Mouse (Mus musculus) Muller cell, postnatal 12 days (primary cell): ENCODE results near the gene Olfr1413.

Experiments
- DNase-seq: peaks from one replicate; pipeline ENCODE4 v3.0.0-alpha.2; 2015; ENCODE audit errors: inconsistent ontology term

Olfr1413 gene

GRCm38 (mm10) chr1:92571022-92571421 is at the start of gene Olfr1413:
TSS of gene Olfr1413 (plus strand) at chr1:92571322.
- DNase-seq: no peak

- DNase-seq: peak; percentile 74
Observed at GRCm38 (mm10) chr1:92521376-92521775, 49.7 kb upstream of the Olfr1413 start.

DNA sequence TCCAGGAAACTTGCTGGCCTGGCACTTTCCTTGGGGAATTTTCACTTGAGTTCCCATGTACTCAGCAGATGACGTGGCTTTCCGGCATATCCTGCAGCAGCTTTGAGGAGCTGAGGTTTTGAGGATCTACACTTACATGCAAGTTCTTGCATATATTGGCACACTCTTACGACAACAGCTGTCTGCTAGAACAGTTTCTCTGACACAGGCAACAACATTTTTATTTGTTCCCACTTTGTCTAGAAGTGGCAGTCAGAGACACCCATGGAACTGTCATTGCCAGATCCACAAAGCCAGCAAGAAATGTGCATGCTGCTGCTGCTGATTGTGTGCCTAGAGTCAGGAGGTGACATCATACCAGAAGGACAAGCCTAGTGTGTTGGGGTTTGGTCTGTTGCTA is 47.4 kb upstream of the Olfr1413 start:
- no peak for DNase-seq

DNA sequence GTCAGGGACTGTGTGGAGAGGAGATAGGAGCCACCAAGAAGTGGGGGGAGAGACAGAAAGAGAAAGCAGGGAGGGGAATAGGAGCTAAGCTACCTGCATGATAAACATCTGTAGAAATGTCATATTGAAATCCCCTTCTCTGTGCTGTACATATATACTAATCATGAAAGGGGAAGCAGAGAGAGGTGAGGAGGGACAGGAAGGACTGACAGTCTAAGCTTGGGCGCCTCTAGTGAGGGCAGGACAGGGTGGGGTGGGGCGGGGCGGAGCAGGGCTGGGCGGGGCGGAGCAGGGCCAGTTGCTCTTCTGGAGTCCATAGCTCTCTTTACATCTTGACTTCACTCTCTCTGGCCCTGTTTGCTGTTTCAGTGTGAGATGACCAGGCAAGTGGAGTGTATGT is 34.1 kb upstream of the Olfr1413 start:
- DNase-seq: no peak

GRCm38 (mm10) chr1:92539071-92539470 is 32.1 kb upstream of the Olfr1413 start:
- no peak for DNase-seq

- peak; percentile 73 for DNase-seq
Observed at GRCm38 (mm10) chr1:92545929-92546328, 25.2 kb upstream of the Olfr1413 start.

GRCm38 (mm10) chr1:92585479-92585878 is 14.4 kb downstream of the Olfr1413 start, which contains the start of gene Olfr1412:
TSS of gene Olfr1412 (plus strand) at chr1:92585779.
- no peak for DNase-seq

- no peak for DNase-seq
Observed at GRCm38 (mm10) chr1:92594111-92594510, 23.0 kb downstream of the Olfr1413 start, which contains the start of gene Olfr1411. TSS of gene Olfr1411 (plus strand) at chr1:92594411.

GRCm38 (mm10) chr1:92596019-92596418 is 24.9 kb downstream of the Olfr1413 start:
- DNase-seq: no peak

DNA sequence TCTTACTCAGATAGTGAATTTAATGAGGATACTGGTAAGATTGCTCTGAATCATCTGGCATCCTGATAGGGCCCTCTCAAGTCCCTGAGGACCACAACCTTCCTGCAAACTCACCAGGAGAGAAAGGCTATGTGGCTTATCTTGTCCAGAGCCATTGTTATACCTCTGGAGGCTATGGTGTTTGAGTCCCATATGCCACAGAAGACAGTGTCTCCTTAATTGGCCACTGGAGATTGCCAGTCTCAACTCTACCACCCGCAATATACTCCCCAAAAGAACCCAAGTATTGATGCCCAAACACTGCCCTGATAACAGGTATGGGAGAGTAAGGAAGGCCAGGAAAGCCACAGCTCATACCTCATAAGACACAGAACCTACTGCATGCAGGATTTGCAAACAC is 34.4 kb downstream of the Olfr1413 start, which contains the start of gene Olfr1410:
Gene Olfr1410, plus strand, starts transcription at position 301 of the 400 bp plus-strand sequence.
- DNase-seq: no peak

DNA sequence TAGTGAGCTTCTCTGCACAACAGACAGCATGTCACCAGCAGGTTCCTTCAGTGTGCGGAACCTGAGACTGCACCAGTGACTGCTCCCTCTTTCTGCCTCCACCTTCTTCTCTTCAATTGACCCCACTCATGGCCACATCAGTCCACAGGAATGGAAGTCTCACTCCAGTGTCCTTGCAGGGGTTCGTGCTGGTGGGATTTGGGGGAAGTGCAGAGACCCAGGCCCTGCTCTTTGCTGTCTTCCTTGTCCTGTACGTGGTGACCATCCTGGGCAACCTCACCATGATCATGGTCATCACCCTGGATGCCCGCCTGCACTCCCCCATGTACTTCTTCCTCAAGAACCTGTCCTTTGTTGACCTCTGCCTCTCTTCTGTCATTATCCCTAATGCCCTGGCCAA is 36.6 kb downstream of the Olfr1413 start:
- DNase-seq: no peak

- DNase-seq: no peak
Observed at GRCm38 (mm10) chr1:92611008-92611407, 39.9 kb downstream of the Olfr1413 start.

DNA sequence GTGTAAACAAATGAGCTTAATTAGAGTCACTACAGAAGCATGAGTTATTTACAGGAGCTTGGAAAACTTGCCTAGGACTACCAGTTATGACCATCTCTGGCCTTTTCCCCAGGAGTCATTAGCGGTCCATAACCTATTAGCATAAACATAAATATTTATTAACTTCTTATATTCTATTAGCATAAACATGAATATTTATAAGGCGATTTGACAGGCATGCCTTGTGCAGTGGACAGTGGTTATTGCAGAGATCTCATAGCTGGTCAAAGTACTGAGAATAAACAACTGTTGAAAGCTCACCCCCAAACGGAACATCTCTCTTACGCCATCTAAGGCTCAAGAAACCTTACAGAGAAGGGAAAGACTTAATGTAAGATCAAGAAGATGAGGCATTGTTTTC is 42.1 kb downstream of the Olfr1413 start:
- no peak for DNase-seq

GRCm38 (mm10) chr1:92614516-92614915 is 43.4 kb downstream of the Olfr1413 start:
- peak; percentile 36 for DNase-seq

DNA sequence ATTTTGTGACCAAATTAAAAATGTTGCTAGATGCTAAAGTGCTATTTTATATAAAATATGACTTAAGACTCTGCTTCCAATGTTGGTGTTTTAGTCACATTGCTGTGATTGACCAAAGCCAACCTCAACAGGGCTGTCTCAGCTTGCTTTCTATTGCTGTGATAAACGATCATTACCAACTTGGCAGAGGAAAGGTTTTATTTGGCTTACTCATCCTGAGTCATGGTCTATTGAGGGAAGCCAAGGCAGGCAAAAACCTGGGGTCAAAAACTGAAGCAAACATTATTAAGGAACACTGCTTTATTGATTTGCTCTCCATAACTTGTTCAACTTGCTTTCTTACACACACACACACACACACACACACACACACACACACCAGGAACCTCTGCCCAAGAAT is 44.9 kb downstream of the Olfr1413 start:
- DNase-seq: peak; percentile 69

DNA sequence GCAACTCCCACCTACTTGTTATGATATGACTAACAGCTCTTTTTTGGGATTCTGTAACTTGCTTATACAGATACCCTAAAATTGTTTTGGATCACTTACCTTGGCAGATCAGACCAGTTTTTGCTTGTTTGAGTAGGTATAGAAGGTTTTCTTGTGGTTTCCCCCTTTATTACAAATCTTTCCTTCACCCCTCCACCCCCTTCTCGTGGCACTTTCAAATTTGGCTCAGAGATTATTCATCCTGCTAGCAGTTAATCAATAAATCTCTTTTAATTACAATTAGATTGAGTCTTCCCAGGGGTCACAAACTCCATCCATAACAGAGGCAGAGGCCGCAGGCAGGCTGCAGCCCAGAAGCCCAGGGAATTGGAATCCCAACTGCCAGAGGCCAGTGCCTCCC is 46.4 kb downstream of the Olfr1413 start, which contains the start of gene Olfr12:
Gene Olfr12, plus strand, starts transcription at position 301 of the 400 bp plus-strand sequence.
- no peak for DNase-seq

DNA sequence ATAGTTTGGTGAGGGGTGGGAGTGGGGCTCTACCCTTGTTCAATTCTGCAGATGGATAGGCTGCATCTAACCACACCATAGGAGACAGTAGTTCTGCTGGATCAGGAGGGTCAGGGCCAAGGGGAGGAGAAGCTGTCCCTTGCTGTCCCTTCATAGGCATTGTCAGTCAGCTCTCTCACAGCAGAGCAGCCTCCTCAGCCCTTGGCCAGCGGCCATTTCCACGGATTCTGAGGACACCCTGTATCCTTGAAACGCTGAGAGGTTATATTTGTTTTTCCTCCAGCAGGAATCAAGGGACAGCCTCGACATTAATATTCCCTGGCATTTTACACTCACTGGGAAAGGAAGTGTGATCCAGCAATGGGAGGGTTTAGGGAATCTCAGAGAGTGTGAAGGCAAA is 47.2 kb downstream of the Olfr1413 start:
- no peak for DNase-seq
